Mouse (Mus musculus) midbrain, embryonic 16.5 days (tissue): ENCODE results near the gene Dtx3. TPM values are rescaled to one million over a fixed set of nuclear protein-coding genes. Genes with fewer than 3 reads are reported as not detected.
A peak's percentile ranks its signal among the peaks of the same experiment; 100 is the strongest.

Source experiments
- ATAC-seq: fragments of 200-750 bp; cut with Nextera tagmentation; 2 replicates; pipeline ENCODE4 v1.8.0; 2017; ENCODE audit warnings: moderate TSS enrichment
- H3K27ac ChIP-seq: fragments of 300-500 bp; sonication (generic); 2 replicates; pipeline ENCODE4 v1.5.1; 2014; ENCODE audit warnings: mild to moderate bottlenecking, low read length, mixed read lengths
- H3K27me3 ChIP-seq: fragments of 300-500 bp; sonication (generic); 2 replicates; pipeline ENCODE4 v1.6.1; 2014; ENCODE audit warnings: low read depth, low read length, mixed read lengths; ENCODE audit not compliant: control insufficient read depth, insufficient read depth
- H3K36me3 ChIP-seq: fragments of 300-500 bp; sonication (generic); 2 replicates; pipeline ENCODE4 v1.6.1; 2014; ENCODE audit warnings: mild to moderate bottlenecking, low read length, moderate library complexity, mixed read lengths; ENCODE audit not compliant: control insufficient read depth, insufficient read depth
- H3K4me1 ChIP-seq: fragments of 300-500 bp; sonication (generic); 2 replicates; pipeline ENCODE4 v1.6.1; 2014; ENCODE audit warnings: mild to moderate bottlenecking, low read length, mixed read lengths; ENCODE audit not compliant: control insufficient read depth, insufficient read depth
- H3K4me2 ChIP-seq: fragments of 300-500 bp; sonication (generic); 2 replicates; pipeline ENCODE4 v1.6.1; 2014; ENCODE audit warnings: mild to moderate bottlenecking, low read length, mixed read lengths
- H3K4me3 ChIP-seq: fragments of 300-500 bp; sonication (generic); 2 replicates; pipeline ENCODE4 v1.5.1; 2014; ENCODE audit warnings: low read depth, mild to moderate bottlenecking, low read length, moderate library complexity, mixed read lengths
- H3K9ac ChIP-seq: fragments of 300-500 bp; sonication (generic); 2 replicates; pipeline ENCODE4 v1.6.1; 2014; ENCODE audit warnings: low read depth, low read length, mixed read lengths
- H3K9me3 ChIP-seq: fragments of 300-500 bp; sonication (generic); replicated peaks from 2 replicates; pipeline ENCODE4 v1.6.1; 2014; ENCODE audit warnings: mild to moderate bottlenecking, low read length, mixed read lengths; ENCODE audit not compliant: control insufficient read depth, poor library complexity, severe bottlenecking
- WGBS: fragments of 180-500 bp; shearing (Covaris S2); extraction: QIAGEN DNeasy Blood & Tissue Kit; methylation state at CpG from one replicate; pipeline ENCODE4 v1.1.7; 2014; 5-methylcytosine and 5-hydroxymethylcytosine counted together
- polyA plus RNA-seq: library from polyadenylated mRNA; unstranded; fragments of >200 nt; fragmentation: Nextera tagmentation; extraction: Ambion mirVana; gene quantifications from 2 replicates; pipeline ENCODE4 v1.2.1, GENCODE M21; 2015

The Dtx3 gene
- polyA plus RNA-seq, 1 experiment from 2014 or later = 255 TPM

DNA sequence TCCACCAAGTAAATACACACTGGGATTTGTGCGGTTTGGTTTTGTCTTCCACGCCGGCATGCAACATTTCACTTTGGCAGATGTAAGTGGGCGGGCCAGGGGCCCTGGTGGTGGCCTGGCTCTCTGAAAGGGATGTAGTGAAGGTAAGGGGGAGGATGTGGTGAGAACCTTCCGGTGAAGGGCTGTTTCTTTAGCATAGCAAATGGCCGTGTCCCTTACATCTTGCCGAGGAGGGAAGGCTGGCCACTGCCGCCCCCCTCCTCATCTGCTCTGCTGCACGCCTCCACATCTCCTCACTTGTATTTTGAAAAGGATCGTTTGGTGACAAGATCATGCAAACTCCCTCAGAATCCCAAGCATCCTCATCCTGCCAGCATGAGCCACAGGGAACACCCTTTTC, 30.2 kb upstream of the Dtx3 start:
- Histone ChIP-seq H3K27me3 (no peaks in the 10 kb centered on the region), H3K9ac (0 out of 2 replicates have a peak overlapping the region, but pooled peaks have one; percentile 4), H3K4me2 (no peak overlapping the region), H3K4me3 (no peak overlapping the region), H3K9me3 (no peaks in the 10 kb centered on the region), H3K27ac (no peak overlapping the region), H3K4me1 (no peaks in the 10 kb centered on the region), H3K36me3 (peaks cover 12% of the 10 kb centered on the region)
- ATAC-seq = no peak
- 31% methylated on average over 10 of the region's 10 CpGs for WGBS

DNA sequence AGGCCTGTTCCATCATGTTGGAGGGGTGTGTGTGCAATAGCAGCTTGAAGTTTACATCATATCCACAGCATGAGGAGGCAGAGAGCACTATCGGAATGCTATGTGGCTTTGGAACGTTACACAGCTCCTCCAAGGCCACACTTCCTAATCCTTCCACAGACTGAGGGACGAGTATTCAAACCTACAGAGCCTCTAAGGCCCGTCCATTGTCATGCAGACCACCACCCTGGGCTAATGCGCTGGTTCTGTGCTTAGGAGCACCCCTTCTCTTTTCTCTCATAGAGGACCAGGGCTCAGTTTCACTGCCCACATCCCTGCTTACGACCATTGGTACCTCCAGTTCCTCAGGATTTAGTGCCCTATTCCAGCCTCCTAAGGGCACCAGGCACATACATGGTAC, 29.7 kb upstream of the Dtx3 start:
- no peak for ATAC-seq
- H3K4me2 ChIP-seq = no peak overlapping the region
- H3K36me3 ChIP-seq = peaks cover 9% of the 10 kb centered on the region
- no peaks in the 10 kb centered on the region for H3K4me1 ChIP-seq
- H3K27me3 ChIP-seq = no peaks in the 10 kb centered on the region
- H3K4me3 ChIP-seq = no peak overlapping the region
- H3K9ac ChIP-seq = no peak overlapping the region
- WGBS = 23% methylated on average over 6 of the region's 6 CpGs
- H3K9me3 ChIP-seq = no peaks in the 10 kb centered on the region
- H3K27ac ChIP-seq = no peak overlapping the region

DNA sequence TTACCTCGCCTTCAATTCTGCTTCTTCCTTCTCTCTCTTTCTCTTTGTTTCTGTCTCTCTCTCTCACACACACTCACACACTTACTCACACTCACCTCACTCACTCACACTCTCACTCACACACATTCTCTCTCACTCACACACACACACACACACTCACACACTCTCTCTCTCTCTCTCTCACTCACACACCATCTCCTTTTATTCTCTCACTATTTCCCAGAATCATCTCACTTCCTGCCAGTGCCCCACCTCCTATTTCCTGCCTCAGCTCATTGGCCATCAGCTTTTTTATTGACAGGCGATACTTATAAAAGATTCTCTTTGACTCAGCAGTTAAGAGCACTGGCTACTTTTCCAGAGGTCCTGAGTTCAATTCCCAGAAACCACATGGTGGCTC, 22.8 kb upstream of the Dtx3 start:
- no peak overlapping the region for H3K4me3 ChIP-seq
- no peak overlapping the region for H3K9ac ChIP-seq
- no peaks in the 10 kb centered on the region for H3K27me3 ChIP-seq
- no peaks in the 10 kb centered on the region for H3K36me3 ChIP-seq
- 93% methylated on average over 2 of the region's 2 CpGs for WGBS
- H3K27ac ChIP-seq = no peak overlapping the region
- no peaks in the 10 kb centered on the region for H3K4me1 ChIP-seq
- H3K4me2 ChIP-seq = no peak overlapping the region
- H3K9me3 ChIP-seq = no peaks in the 10 kb centered on the region
- ATAC-seq = no peak

DNA sequence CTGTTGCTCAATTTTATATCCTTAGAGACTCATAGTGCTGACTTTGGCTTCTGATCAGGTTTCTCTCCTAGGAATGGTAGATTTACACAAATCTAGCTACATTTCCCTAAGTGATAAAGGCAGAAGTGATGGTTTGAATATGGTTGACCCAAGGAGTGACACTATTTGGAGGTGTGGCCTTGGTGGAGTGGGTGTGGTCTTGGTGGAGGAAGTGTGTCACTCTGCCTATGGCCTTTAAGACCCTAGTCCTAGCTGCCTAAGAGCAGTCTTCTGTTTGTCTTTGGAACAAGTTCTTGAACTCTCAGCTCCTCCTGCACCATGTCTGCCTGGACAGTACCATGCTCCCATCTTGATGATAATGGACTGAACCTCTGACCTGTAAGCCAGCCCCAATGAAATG, 21.6 kb upstream of the Dtx3 start:
- Histone ChIP-seq H3K4me3 (no peak overlapping the region), H3K27ac (no peak overlapping the region), H3K9ac (no peak overlapping the region), H3K4me2 (no peak overlapping the region), H3K36me3 (no peaks in the 10 kb centered on the region), H3K9me3 (no peaks in the 10 kb centered on the region), H3K4me1 (no peaks in the 10 kb centered on the region), H3K27me3 (no peaks in the 10 kb centered on the region)
- no peak for ATAC-seq

DNA sequence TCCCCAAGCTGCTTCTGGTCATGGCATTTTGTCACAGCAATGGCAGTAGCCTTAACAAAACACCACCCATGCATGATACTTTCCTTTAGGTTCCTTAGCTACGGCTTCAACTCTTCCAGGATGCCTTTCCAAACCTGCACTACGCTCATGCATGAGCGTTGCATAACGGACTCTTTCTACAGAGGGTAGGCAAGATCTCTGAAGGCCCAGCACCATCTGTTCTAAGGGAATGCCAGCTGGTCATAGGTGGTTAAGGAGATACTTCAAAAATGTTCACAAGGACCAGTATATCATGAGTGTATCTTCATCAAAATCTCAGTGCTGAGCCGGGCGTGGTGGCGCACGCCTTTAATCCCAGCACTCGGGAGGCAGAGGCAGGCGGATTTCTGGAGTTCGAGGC, 20.9 kb upstream of the Dtx3 start:
- H3K36me3 ChIP-seq = no peaks in the 10 kb centered on the region
- no peak overlapping the region for H3K9ac ChIP-seq
- no peak overlapping the region for H3K27ac ChIP-seq
- H3K9me3 ChIP-seq = no peaks in the 10 kb centered on the region
- WGBS = 96% methylated on average over 11 of the region's 11 CpGs
- H3K27me3 ChIP-seq = no peaks in the 10 kb centered on the region
- no peak overlapping the region for H3K4me2 ChIP-seq
- no peaks in the 10 kb centered on the region for H3K4me1 ChIP-seq
- no peak for ATAC-seq
- no peak overlapping the region for H3K4me3 ChIP-seq

DNA sequence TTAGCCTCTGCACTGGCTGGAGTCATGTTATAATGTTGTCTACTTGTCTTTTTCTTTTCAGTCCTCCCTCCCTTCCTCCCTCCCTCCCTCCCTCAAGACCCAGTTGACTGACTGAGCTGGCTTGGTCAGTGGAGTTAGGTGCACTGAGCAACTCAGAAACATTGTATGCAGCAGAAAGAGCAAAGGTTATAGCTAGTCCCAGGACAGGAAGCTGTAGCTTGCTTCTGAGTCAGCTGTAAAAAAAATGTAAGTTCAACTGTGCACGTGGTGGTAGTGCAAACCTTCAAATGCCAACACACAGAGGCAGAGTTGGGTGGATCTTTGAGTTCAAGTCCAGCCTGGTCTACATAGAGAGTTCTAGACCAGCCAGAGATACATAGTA, 18.9 kb upstream of the Dtx3 start:
- no peaks in the 10 kb centered on the region for H3K36me3 ChIP-seq
- no peak overlapping the region for H3K9ac ChIP-seq
- H3K4me3 ChIP-seq = no peak overlapping the region
- WGBS = 69% methylated on average over 1 of the region's 1 CpGs
- no peak for ATAC-seq
- no peaks in the 10 kb centered on the region for H3K27me3 ChIP-seq
- H3K9me3 ChIP-seq = no peaks in the 10 kb centered on the region
- H3K4me2 ChIP-seq = no peak overlapping the region
- no peak overlapping the region for H3K27ac ChIP-seq
- peaks cover 16% of the 10 kb centered on the region for H3K4me1 ChIP-seq

DNA sequence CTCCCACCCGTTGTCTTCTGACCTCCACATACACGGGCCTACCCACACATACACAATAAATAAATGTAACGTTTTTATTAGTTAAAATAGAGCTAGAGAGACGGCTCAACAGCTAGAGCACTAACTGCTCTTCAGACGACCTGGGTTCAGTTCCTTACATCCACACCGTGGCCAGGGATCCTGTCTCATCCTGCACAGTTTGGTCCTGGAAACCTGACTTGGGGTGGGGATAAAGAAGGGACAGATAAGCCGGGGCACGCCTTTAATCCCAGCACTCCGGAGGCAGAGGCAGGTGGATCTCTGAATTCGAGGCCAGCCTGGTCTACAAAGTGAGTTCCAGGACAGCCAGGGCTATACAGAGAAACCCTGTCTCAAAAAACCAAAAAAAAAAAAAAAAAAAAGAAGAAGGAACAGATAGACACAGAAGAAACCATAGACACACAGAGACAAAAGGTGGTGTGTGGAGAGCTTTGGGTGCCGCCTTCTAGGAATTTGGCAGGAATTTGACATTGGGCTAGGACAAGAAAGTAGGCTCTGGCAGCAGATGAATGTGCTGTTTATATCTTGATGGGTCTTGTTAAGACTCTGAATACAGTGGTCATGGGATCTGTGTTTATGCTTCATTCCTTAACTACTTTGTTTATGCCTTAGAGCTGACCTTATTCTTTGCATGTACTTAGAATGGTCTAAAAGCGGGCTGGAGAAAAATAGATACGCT, 18.3 kb upstream of the Dtx3 start:
- Histone ChIP-seq H3K27me3 (no peaks in the 10 kb centered on the region), H3K4me2 (no peak overlapping the region), H3K4me1 (peaks cover 16% of the 10 kb centered on the region), H3K27ac (no peak overlapping the region), H3K9ac (no peak overlapping the region), H3K9me3 (no peaks in the 10 kb centered on the region), H3K4me3 (no peak overlapping the region), H3K36me3 (no peaks in the 10 kb centered on the region)
- 84% methylated on average over 13 of the region's 13 CpGs for WGBS
- ATAC-seq = no peak

DNA sequence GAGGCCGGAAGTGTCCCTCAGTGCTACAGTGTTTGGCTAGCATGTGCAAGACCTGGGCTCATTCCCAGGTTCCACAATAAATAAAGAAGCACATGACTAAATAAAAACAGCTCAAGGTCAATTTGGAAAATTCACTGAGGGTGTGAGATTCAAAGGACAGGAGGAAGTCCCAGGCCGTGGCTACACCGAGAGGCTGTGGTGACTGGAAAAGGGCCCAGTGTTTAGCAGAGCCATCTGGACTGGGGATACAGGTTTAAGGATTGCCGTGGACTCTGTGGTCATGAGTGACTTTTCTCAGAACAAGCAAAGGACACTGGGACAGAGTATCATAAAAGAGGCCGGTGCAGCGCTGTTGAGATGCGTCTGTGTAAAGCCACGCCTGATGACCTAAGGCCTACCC, 17.7 kb upstream of the Dtx3 start:
- Histone ChIP-seq H3K9me3 (no peaks in the 10 kb centered on the region), H3K36me3 (0 out of 2 replicates have a peak, but pooled peaks cover 4% of the 10 kb centered on the region)
- 94% methylated on average over 8 of the region's 8 CpGs for WGBS

DNA sequence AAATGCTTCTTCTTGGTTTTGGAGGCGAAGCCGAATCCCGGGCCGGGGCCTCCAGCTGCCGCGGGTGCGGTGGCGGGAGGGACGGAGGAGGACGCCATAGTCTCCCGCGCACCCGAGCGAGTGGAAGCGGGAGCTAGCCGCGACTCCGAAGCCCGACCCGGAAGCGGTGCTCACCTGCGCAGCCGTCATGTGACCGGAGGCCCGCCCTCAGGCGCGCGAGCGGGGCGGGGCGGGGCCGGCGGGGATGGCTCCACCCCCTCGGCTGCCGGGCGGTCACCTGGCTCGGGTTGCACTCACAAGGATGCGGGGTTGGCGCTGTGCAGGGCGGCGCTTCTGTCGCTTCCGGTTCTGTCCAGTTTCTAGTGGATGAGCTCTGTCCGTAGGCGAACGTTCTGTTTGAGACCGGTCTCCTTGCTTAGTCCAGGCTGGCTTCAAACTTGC, 15.9 kb upstream of the Dtx3 start, which contains the start of gene Pip4k2c:
Gene Pip4k2c, minus strand, starts transcription at position 172 of the 441 bp plus-strand sequence.
- peak; percentile 96 for ATAC-seq
- under 1% methylated on average over 43 of the region's 47 CpGs for WGBS
- H3K4me3 ChIP-seq = peak within 1 kb of the TSS; percentile 92
- peak within 1 kb of the TSS; percentile 89 for H3K9ac ChIP-seq
- H3K4me2 ChIP-seq = peak within 1 kb of the TSS; percentile 95
- H3K36me3 ChIP-seq = peaks cover 11% of the 10 kb centered on the region; the same call in 1 of the 2 replicates
- no peaks in the 10 kb centered on the region for H3K27me3 ChIP-seq
- peak within 1 kb of the TSS; percentile 59 for H3K27ac ChIP-seq
- no peaks in the 10 kb centered on the region for H3K9me3 ChIP-seq
- H3K4me1 ChIP-seq = peaks cover 16% of the 10 kb centered on the region

More for the DNA sequence above, 17.7 kb upstream of the Dtx3 start:
- Histone ChIP-seq H3K4me2 (no peak overlapping the region), H3K4me1 (peaks cover 16% of the 10 kb centered on the region), H3K27me3 (no peaks in the 10 kb centered on the region), H3K27ac (no peak overlapping the region), H3K4me3 (no peak overlapping the region), H3K9ac (no peak overlapping the region)
- no peak for ATAC-seq
